Mouse (Mus musculus) G1E (cell line): ENCODE data around the gene Schip1.

Source experiments
- CTCF ChIP-seq: IDR thresholded peaks from 2 replicates; pipeline ENCODE4 v1.5.1; 2012; ENCODE audit warnings: low read depth, low read length, inconsistent platforms, mixed read lengths
- GATA1 ChIP-seq: IDR thresholded peaks from 2 replicates; pipeline ENCODE4 v1.6.1; 2012; ENCODE audit warnings: borderline replicate concordance, low read length, inconsistent platforms, mixed read lengths
- GATA2 ChIP-seq: IDR thresholded peaks from 2 replicates; pipeline ENCODE4 v1.6.1; 2012; ENCODE audit warnings: low read depth, low read length, inconsistent platforms, borderline replicate concordance
- POLR2AphosphoS5 ChIP-seq: IDR thresholded peaks from 2 replicates; pipeline ENCODE4 v1.6.1; 2012; ENCODE audit warnings: low read depth, low read length, inconsistent platforms; ENCODE audit not compliant: insufficient replicate concordance
- TAL1 ChIP-seq: conservative IDR thresholded peaks from 2 replicates; pipeline ENCODE4 v1.6.1; 2012; ENCODE audit warnings: low read depth, low read length, inconsistent platforms, mixed read lengths

GRCm38 (mm10) chr3:68621971-68622370, 557.4 kb downstream of the Schip1 start:
- no peak for TF ChIP-seq CTCF
- TF ChIP-seq GATA1, result no peak
- TF ChIP-seq TAL1, result no peak
- TF ChIP-seq POLR2AphosphoS5, result no peak
- TF ChIP-seq GATA2, result no peak
